Comparison of ENCODE assay signal across 18 mouse cellular contexts in the genomic region with DNA sequence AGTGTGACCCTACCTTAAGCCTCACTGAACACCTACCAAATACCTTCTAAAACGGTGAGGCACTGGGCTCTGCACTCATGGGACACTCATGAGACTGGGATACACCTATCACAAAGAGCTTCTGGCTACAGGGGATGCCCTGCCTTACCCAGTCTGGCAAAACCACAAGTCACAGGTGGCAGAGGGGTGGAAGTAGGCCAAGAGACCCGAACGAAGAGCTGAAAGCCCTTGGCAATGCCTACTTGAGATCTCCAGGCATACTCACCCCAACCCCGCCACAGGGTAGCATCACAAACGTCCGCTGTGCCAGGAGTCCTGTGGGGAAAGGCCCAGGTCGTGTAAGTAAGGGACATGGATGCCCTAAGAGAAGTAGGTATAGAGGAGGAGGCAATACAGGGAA. TPM values are rescaled to one million over a fixed set of nuclear protein-coding genes. Genes with fewer than 3 reads are reported as not detected.
A peak's percentile ranks its signal among the peaks of the same experiment; 100 is the strongest.
DNase-seq lines count a peak whose midpoint lies in the region; ATAC-seq lines count a peak whose summit lies in the region.
"Had no signal": no experiment of that assay in that cellular context is flagged by ENCODE, and none has a peak within 500 bp of the region (broad histone marks: within the 10 kb centered on the region; RNA-seq: fewer than 3 reads in every experiment).

No protein-coding gene starts in this region.

- 83% methylated on average over 7 of the region's 7 CpGs for WGBS in forebrain, embryonic 12.5 days
- 73% methylated on average over 7 of the region's 7 CpGs for WGBS in forebrain, embryonic 14.5 days
- WGBS in midbrain, embryonic 12.5 days, result 78% methylated on average over 7 of the region's 7 CpGs
- WGBS in midbrain, embryonic 14.5 days, result 79% methylated on average over 7 of the region's 7 CpGs
- WGBS in hindbrain, embryonic 16.5 days, result 70% methylated on average over 7 of the region's 7 CpGs
- WGBS in neural tube, embryonic 13.5 days, result 80% methylated on average over 7 of the region's 7 CpGs

- no peaks in the 10 kb centered on the region for H3K9me3 ChIP-seq in forebrain, embryonic 12.5 days
- no peaks in the 10 kb centered on the region for H3K9me3 ChIP-seq in forebrain, embryonic 14.5 days (replicated peaks; ENCODE audit: control insufficient read depth, low read length)
- H3K9me3 ChIP-seq in midbrain, embryonic 12.5 days, result no peaks in the 10 kb centered on the region
- H3K9me3 ChIP-seq in midbrain, embryonic 14.5 days (ENCODE audit: control insufficient read depth, low read length), result no peaks in the 10 kb centered on the region
- no peaks in the 10 kb centered on the region for H3K9me3 ChIP-seq in hindbrain, embryonic 16.5 days (ENCODE audit: control insufficient read depth, low read length)
- H3K9me3 ChIP-seq in neural tube, embryonic 13.5 days, result no peaks in the 10 kb centered on the region
- H3K9me3 ChIP-seq: heart, embryonic 13.5 days; limb, embryonic 15.5 days; megakaryocyte, embryonic 14.5 days had no signal

- H3K27ac ChIP-seq in forebrain, embryonic 12.5 days, result no peak overlapping the region
- no peak overlapping the region for H3K27ac ChIP-seq in forebrain, embryonic 14.5 days (ENCODE audit: low read depth, low read length)
- H3K27ac ChIP-seq in midbrain, embryonic 12.5 days (replicated peaks), result no peak overlapping the region
- H3K27ac ChIP-seq in midbrain, embryonic 14.5 days (replicated peaks; ENCODE audit: low read depth, low read length), result no peak overlapping the region
- no peak overlapping the region; the same call in 1 of the 2 replicates for H3K27ac ChIP-seq in hindbrain, embryonic 16.5 days (ENCODE audit: low read depth, low read length)
- H3K27ac ChIP-seq in neural tube, embryonic 13.5 days (replicated peaks), result no peak overlapping the region
- H3K27ac ChIP-seq: gastrocnemius, adult 2 months; heart, embryonic 13.5 days; limb, embryonic 15.5 days had no signal

- H3K36me3 ChIP-seq in forebrain, embryonic 12.5 days (replicated peaks), result peaks cover 49% of the 10 kb centered on the region
- peaks cover 36% of the 10 kb centered on the region for H3K36me3 ChIP-seq in forebrain, embryonic 14.5 days (ENCODE audit: control insufficient read depth, insufficient read depth, low read length)
- peaks cover 36% of the 10 kb centered on the region for H3K36me3 ChIP-seq in midbrain, embryonic 12.5 days
- peaks cover 59% of the 10 kb centered on the region for H3K36me3 ChIP-seq in midbrain, embryonic 14.5 days (ENCODE audit: control insufficient read depth, insufficient read depth, low read length)
- peaks cover 9% of the 10 kb centered on the region for H3K36me3 ChIP-seq in hindbrain, embryonic 16.5 days (ENCODE audit: control insufficient read depth, insufficient read depth, low read length)
- H3K36me3 ChIP-seq in neural tube, embryonic 13.5 days, result peaks cover 70% of the 10 kb centered on the region

- H3K4me3 ChIP-seq in forebrain, embryonic 12.5 days (replicated peaks), result no peak overlapping the region
- no peak overlapping the region for H3K4me3 ChIP-seq in forebrain, embryonic 14.5 days (ENCODE audit: low read depth, low read length)
- no peak overlapping the region for H3K4me3 ChIP-seq in midbrain, embryonic 12.5 days
- H3K4me3 ChIP-seq in midbrain, embryonic 14.5 days (replicated peaks; ENCODE audit: low read depth, low read length), result no peak overlapping the region
- H3K4me3 ChIP-seq in hindbrain, embryonic 16.5 days (ENCODE audit: low read length), result peak overlapping the region; percentile 29; the same call in 1 of the 2 replicates
- no peak overlapping the region for H3K4me3 ChIP-seq in neural tube, embryonic 13.5 days
- H3K4me3 ChIP-seq: gastrocnemius, adult 2 months; megakaryocyte, embryonic 14.5 days had no signal

- H3K4me1 ChIP-seq in forebrain, embryonic 12.5 days, result peaks cover 31% of the 10 kb centered on the region
- peaks cover 8% of the 10 kb centered on the region; the same call in 1 of the 2 replicates for H3K4me1 ChIP-seq in forebrain, embryonic 14.5 days (ENCODE audit: control insufficient read depth, insufficient read depth, low read length)
- H3K4me1 ChIP-seq in midbrain, embryonic 12.5 days, result peaks cover 31% of the 10 kb centered on the region
- H3K4me1 ChIP-seq in midbrain, embryonic 14.5 days (ENCODE audit: control insufficient read depth, insufficient read depth, low read length), result peaks cover 20% of the 10 kb centered on the region
- peaks cover 20% of the 10 kb centered on the region for H3K4me1 ChIP-seq in hindbrain, embryonic 16.5 days (ENCODE audit: control insufficient read depth, insufficient read depth, low read depth, low read length)
- H3K4me1 ChIP-seq in neural tube, embryonic 13.5 days (replicated peaks), result peaks cover 31% of the 10 kb centered on the region

- H3K27me3 ChIP-seq in forebrain, embryonic 12.5 days, result no peaks in the 10 kb centered on the region
- no peaks in the 10 kb centered on the region for H3K27me3 ChIP-seq in forebrain, embryonic 14.5 days (replicated peaks; ENCODE audit: control insufficient read depth, insufficient read depth, low read length)
- H3K27me3 ChIP-seq in midbrain, embryonic 12.5 days, result 0 out of 2 replicates have a peak, but pooled peaks cover 3% of the 10 kb centered on the region
- no peaks in the 10 kb centered on the region for H3K27me3 ChIP-seq in midbrain, embryonic 14.5 days (ENCODE audit: control insufficient read depth, insufficient read depth, low read length)
- H3K27me3 ChIP-seq in hindbrain, embryonic 16.5 days (replicated peaks; ENCODE audit: control insufficient read depth, insufficient read depth, low read length), result no peaks in the 10 kb centered on the region
- H3K27me3 ChIP-seq in neural tube, embryonic 13.5 days, result no peaks in the 10 kb centered on the region
- H3K27me3 ChIP-seq: heart, embryonic 13.5 days; limb, embryonic 15.5 days; megakaryocyte, embryonic 14.5 days had no signal

- H3K9ac ChIP-seq in forebrain, embryonic 12.5 days, result 0 out of 2 replicates have a peak overlapping the region, but pooled peaks have one; percentile 13
- no peak overlapping the region for H3K9ac ChIP-seq in forebrain, embryonic 14.5 days (ENCODE audit: low read length)
- no peak overlapping the region for H3K9ac ChIP-seq in midbrain, embryonic 12.5 days (replicated peaks)
- no peak overlapping the region for H3K9ac ChIP-seq in midbrain, embryonic 14.5 days (replicated peaks; ENCODE audit: low read length)
- H3K9ac ChIP-seq in hindbrain, embryonic 16.5 days (ENCODE audit: low read depth, low read length), result no peak overlapping the region
- H3K9ac ChIP-seq in neural tube, embryonic 13.5 days, result peak overlapping the region; percentile 56; the same call in 1 of the 2 replicates
- H3K9ac ChIP-seq: limb, embryonic 15.5 days had no signal

- peak overlapping the region; percentile 41; the same call in 1 of the 2 replicates for H3K4me2 ChIP-seq in forebrain, embryonic 12.5 days
- no peak overlapping the region for H3K4me2 ChIP-seq in forebrain, embryonic 14.5 days (ENCODE audit: low read length)
- H3K4me2 ChIP-seq in midbrain, embryonic 12.5 days (replicated peaks), result 0 out of 2 replicates have a peak overlapping the region, but pooled peaks have one; percentile 38
- H3K4me2 ChIP-seq in midbrain, embryonic 14.5 days (ENCODE audit: low read length), result no peak overlapping the region
- H3K4me2 ChIP-seq in hindbrain, embryonic 16.5 days (ENCODE audit: low read length), result peak overlapping the region; percentile 51
- H3K4me2 ChIP-seq in neural tube, embryonic 13.5 days, result peak overlapping the region; percentile 44; the same call in 1 of the 2 replicates

- DNase-seq in forebrain, embryonic 14.5 days (ENCODE audit: low spot score), result no peak
- DNase-seq in midbrain, embryonic 14.5 days, result no peak
- no peak for DNase-seq in ovary, postnatal 10 days (ENCODE audit: low spot score)
- DNase-seq in ovary, postnatal 36 days (ENCODE audit: low spot score), result no peak
- DNase-seq: gastrocnemius, adult 2 months; heart, adult 11 months; heart, postnatal 36 days; lung, postnatal 10 days; right cerebral cortex, postnatal 14 days; thymus, postnatal 25 days had no signal

- ATAC-seq in forebrain, embryonic 12.5 days (ENCODE audit: low FRiP score), result no peak
- no peak for ATAC-seq in forebrain, embryonic 14.5 days
- ATAC-seq in midbrain, embryonic 12.5 days (ENCODE audit: low FRiP score, low read depth), result no peak
- ATAC-seq in midbrain, embryonic 14.5 days (ENCODE audit: low FRiP score, low TSS enrichment), result no peak
- ATAC-seq in hindbrain, embryonic 16.5 days, result peak; percentile 10; the same call in 1 of the 2 replicates
- ATAC-seq in neural tube, embryonic 13.5 days (ENCODE audit: low read depth), result no peak
- ATAC-seq: intestine, embryonic 16.5 days had no signal

RNA-seq across cellular contexts. Expression of gene Slc48a1, which starts 23.5 kb away (rescaled TPM):
- polyA plus RNA-seq in forebrain, embryonic 12.5 days (2016; fragmentation: Nextera tagmentation; extraction: Ambion mirVana), result 36.6 and 38.1 TPM in 2 replicates
- 65.4 and 69.1 TPM in 2 replicates for polyA plus RNA-seq in forebrain, embryonic 14.5 days (2014; fragmentation: Nextera tagmentation; extraction: Ambion mirVana)
- polyA plus RNA-seq in midbrain, embryonic 12.5 days (2016; fragmentation: Nextera tagmentation; extraction: Ambion mirVana), result 37.8 and 42.0 TPM in 2 replicates
- polyA plus RNA-seq in midbrain, embryonic 14.5 days (2014; fragmentation: Nextera tagmentation; extraction: Ambion mirVana), result 72.9 and 100 TPM in 2 replicates
- 118 and 122 TPM in 2 replicates for polyA plus RNA-seq in hindbrain, embryonic 16.5 days (2015; fragmentation: Nextera tagmentation; extraction: Ambion mirVana)
- polyA plus RNA-seq in neural tube, embryonic 13.5 days (2015; fragmentation: Nextera tagmentation; extraction: Ambion mirVana), result 54.5 and 66.0 TPM in 2 replicates

RNA-seq across cellular contexts. Expression of gene Rapgef3, which starts 34.0 kb away (rescaled TPM):
- polyA plus RNA-seq in forebrain, embryonic 12.5 days (2016; fragmentation: Nextera tagmentation; extraction: Ambion mirVana), result 6.2 and 6.3 TPM in 2 replicates
- polyA plus RNA-seq in forebrain, embryonic 14.5 days (2014; fragmentation: Nextera tagmentation; extraction: Ambion mirVana), result 4.9 and 6.4 TPM in 2 replicates
- polyA plus RNA-seq in midbrain, embryonic 12.5 days (2016; fragmentation: Nextera tagmentation; extraction: Ambion mirVana), result 8.0 and 8.6 TPM in 2 replicates
- polyA plus RNA-seq in midbrain, embryonic 14.5 days (2014; fragmentation: Nextera tagmentation; extraction: Ambion mirVana), result 7.2 and 8.8 TPM in 2 replicates
- polyA plus RNA-seq in hindbrain, embryonic 16.5 days (2015; fragmentation: Nextera tagmentation; extraction: Ambion mirVana), result 17.8 and 18.4 TPM in 2 replicates
- polyA plus RNA-seq in neural tube, embryonic 13.5 days (2015; fragmentation: Nextera tagmentation; extraction: Ambion mirVana), result 10.8 and 12.0 TPM in 2 replicates

RNA-seq across cellular contexts. Expression of gene Hdac7, which starts 42.5 kb away (rescaled TPM):
- polyA plus RNA-seq in forebrain, embryonic 12.5 days (2016; fragmentation: Nextera tagmentation; extraction: Ambion mirVana), result 23.7 and 24.1 TPM in 2 replicates
- polyA plus RNA-seq in forebrain, embryonic 14.5 days (2014; fragmentation: Nextera tagmentation; extraction: Ambion mirVana), result 19.5 and 20.0 TPM in 2 replicates
- 24.8 and 29.9 TPM in 2 replicates for polyA plus RNA-seq in midbrain, embryonic 12.5 days (2016; fragmentation: Nextera tagmentation; extraction: Ambion mirVana)
- 29.8 and 30.5 TPM in 2 replicates for polyA plus RNA-seq in midbrain, embryonic 14.5 days (2014; fragmentation: Nextera tagmentation; extraction: Ambion mirVana)
- 25.2 and 27.4 TPM in 2 replicates for polyA plus RNA-seq in hindbrain, embryonic 16.5 days (2015; fragmentation: Nextera tagmentation; extraction: Ambion mirVana)
- 24.9 and 26.1 TPM in 2 replicates for polyA plus RNA-seq in neural tube, embryonic 13.5 days (2015; fragmentation: Nextera tagmentation; extraction: Ambion mirVana)

Comparison
In these comparisons a context has a peak if more than half of its experiments do, and no peak if none do; other contexts are left out.
1. H3K4me2 ChIP-seq: peak in forebrain, embryonic 12.5 days (single experiment), midbrain, embryonic 12.5 days (single experiment), hindbrain, embryonic 16.5 days (single experiment) and neural tube, embryonic 13.5 days (single experiment); none in forebrain, embryonic 14.5 days (single experiment) and midbrain, embryonic 14.5 days (single experiment).
2. H3K9ac ChIP-seq: peak in forebrain, embryonic 12.5 days (single experiment) and neural tube, embryonic 13.5 days (single experiment); none in forebrain, embryonic 14.5 days (single experiment), midbrain, embryonic 12.5 days (single experiment), midbrain, embryonic 14.5 days (single experiment) and hindbrain, embryonic 16.5 days (single experiment).